Mouse (Mus musculus): ENCODE measurements at regions not wholly inside any gene's neighbourhood (a gene's known extent, or its start where the extent isn't known, plus 50 kb on each side); places are given as distances from the start of the nearest gene placed in this dataset.

DNA sequence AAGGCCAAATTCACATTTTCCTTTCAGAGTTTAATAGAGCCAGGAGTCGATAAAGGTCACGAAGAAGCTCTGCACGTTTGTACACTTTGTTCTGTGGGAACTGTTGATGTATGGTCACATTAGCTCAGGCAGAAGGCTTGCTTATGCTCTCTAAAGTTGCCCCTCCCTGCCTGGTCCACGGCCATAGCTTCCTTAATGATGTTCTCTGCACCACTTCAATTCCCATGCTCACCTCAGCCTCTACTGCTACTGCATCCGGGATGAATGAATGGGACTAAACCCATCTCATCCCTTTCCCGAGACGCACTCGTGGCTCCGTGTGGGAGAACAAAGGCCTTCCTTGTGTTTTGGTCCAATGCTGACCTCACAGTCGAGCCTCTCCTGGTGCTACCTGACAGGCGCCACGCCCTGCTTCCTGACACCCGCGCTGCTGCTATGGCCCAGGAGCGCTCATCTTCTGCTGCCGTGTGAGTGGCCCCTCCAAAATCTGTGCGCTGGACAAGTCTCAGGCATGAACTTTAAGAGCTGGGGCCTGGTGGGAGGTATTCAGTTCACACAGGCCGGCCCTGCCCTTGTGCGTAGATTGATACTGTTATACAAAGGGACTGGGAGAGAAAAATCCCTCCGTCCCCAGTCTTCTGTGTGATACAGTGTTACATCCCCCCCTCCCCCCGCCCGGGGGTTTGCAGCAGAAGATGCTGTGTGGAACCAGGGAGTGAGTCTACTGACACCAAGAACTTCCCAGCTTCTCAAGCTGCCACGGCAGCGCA, 386.3 kb upstream of the Trpc7 start:
- DNase-seq: no peak

GRCm38 (mm10) chr13:57281504-57281903, 385.7 kb upstream of the Trpc7 start:
- peak; percentile 83 to 87 for DNase-seq

GRCm38 (mm10) chr13:57278580-57278979, 382.8 kb upstream of the Trpc7 start:
- DNase-seq: peak; percentile 50 to 61

DNA sequence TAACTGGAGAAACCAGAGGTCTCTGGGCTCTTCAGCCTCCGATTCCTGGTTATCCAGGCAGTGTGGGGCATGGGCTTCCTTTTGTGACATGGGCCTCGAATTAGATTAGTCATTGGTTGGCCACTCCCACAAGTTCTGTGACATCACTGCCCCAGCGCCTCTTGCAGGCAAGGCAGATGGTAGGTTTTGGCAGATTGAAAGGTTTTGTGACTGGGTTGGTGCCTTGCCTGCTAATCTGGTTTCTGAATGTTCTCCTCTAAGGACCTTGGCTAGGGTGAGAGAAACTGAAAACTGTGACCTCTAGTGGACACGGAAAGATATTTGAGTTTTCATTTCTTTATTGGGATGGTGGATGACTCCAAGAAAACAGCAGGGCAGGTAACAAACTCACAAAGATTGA, 381.3 kb upstream of the Trpc7 start:
- DNase-seq: peak; percentile 80 to 81

GRCm38 (mm10) chr13:57275871-57276270, 380.1 kb upstream of the Trpc7 start:
- no peak for DNase-seq

DNA sequence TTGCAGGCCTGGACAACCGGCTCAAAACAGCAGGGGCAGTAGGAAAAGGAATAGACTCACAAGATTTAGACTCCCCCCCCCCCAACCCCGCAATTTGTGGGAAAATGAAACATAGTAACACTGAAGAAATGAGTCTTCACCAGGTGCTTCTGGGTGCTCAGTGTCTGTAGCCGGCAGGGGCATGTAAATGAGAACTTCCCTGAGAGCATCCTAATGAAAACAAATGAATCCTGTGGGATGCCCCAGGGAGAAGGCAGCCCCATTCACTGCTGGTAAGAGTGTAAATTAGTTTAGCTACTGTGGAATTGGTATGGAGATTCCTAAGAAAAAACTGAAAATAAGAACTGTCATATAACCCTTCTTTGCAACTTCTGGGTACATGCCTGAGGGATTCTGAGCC, 377.8 kb upstream of the Trpc7 start:
- no peak for DNase-seq

DNA sequence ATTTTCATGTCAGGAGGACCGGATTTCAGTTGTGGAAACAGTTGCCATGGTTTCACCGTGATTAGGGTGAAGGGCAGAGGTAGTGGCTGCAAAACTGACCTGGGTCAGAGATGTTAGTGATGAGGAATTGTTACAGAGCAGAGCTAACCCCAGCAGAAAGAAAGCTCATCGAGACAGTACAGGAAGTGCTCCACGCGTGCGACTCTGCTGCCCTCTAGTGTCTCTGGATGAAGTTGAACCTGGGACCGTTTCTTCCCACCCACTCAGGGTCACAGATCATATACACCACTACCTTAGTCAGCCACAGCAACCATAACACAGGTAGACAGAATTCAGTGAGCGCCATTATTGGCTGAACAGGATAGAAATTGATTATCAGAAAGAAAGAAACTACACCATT, 373.8 kb upstream of the Trpc7 start:
- DNase-seq: peak; percentile 72 to 79

DNA sequence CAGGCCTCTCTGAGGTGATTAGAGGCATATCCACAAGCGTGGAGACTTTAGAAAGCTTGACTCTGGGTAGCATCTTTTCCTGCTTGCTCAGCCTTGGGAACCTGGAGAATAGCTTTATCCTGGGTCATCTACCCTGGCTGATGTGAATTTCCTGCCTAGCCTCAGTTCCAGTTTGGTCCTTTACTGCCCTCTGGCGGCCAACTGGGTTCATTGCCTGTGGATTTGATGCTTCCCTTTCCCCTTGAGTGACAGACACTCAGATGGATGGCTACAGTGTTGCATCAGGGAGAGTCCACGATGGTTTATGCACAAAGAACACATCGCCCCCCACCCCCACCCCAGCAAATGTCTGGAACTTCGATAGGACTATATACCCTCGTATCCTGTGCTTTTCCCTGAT, 364.1 kb upstream of the Trpc7 start:
- peak; percentile 91 to 94 for DNase-seq

DNA sequence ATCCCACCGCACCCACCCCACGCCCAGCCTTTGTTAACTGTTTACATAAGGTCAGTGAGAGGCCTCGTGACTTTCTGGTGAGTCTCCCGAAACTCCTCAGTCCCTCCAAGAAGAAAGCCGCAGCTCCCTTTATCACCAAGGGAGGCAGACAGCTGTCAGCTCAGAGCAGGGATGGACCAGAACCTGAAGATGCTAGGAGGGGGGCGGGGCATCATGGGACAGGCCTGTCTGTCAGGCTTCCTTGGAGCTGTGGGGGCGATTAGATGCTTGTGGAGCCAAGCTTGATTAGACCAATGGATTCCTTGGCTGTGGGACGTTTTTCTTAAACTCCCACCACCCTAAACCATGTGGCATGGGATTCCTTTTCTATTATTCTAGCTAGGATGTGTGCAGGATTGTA, 363.7 kb upstream of the Trpc7 start:
- DNase-seq: peak in 1 of 2 experiments; percentile 23

DNA sequence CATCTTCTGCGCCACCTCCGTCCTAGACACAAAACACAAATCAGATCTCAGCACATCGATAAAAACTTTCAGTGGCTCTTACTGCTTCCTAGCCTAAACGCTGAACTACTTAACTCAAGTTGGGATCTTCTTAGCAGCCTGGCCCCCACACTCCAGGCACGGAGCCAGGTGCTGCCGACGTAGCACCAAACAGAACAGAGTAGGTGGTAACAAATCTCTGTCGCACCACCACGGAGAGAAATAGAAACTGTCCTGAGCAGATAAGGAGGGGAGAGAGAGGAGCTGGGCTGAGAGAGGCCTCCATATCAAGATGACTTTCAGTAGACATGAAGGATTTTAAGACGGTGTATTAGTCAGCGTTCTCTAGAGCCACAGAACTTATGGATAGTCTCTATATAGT, 360.1 kb upstream of the Trpc7 start:
- no peak for DNase-seq

DNA sequence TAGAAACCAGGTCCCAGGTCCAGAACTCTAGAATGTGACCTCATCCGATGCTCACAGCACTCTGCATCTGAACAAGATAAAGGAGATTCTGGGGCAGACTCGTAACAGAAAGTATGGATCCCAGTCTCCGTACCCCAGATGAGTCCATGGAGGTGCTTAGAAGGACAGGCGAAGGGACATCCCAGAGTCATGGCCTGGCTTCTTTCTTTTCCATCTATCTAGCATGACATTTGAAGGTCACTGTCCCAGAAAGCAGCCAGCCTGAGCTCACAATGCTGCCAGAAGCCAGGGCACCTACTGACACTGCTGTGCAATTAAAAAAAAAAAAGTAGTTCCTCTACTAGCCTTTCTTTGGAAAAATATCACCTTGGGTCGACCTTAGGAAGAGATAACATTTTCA, 354.1 kb upstream of the Trpc7 start:
- DNase-seq: no peak

DNA sequence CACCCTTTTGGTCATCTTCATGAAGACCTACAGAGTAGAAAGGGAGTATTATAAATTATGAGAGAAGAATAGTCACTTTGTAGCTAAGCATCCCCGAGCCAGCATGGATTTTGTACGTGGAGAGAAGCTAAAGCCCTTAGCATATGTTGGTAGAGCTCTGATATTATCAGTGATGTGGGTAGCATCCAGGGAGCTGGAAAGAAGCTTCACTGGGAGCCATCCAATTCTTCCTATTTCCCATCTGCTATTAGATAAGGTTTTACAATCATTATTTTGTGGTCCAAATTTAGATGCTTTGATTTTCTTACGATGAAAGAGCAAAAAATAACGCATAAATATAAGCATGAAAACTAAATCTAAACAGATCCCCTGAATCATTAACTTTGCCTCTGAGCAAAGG, 353.6 kb upstream of the Trpc7 start:
- DNase-seq: peak in 1 of 2 experiments; percentile 31

GRCm38 (mm10) chr13:57246238-57246963, 350.6 kb upstream of the Trpc7 start:
- DNase-seq: peak; percentile 36 to 49

- DNase-seq: no peak
Observed at GRCm38 (mm10) chr13:57236917-57237316, 341.1 kb upstream of the Trpc7 start.

- DNase-seq: no peak
Observed at GRCm38 (mm10) chr13:57236211-57236610, 340.4 kb upstream of the Trpc7 start.

- DNase-seq: no peak
Observed at GRCm38 (mm10) chr13:57232906-57233305, 337.1 kb upstream of the Trpc7 start.

DNA sequence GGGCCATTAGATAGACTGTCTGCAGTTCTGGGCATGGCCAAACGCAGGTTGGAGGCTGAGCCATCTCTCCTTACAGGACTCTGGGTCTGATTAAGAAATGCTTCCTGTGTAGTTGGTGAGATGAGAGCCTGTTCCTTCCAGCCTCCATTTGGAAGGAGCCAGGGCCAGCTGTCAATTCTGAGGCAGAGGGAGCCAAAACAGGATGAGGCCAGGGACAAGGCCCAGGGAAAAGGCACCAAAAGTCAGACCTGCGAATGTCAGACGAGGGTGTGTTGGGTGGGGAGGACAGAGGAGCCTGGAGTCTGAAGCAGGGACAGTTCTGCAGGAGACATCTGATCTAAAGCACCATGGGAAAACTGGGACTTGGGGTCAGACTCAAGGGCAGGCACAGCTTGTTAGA, 335.9 kb upstream of the Trpc7 start:
- peak; percentile 59 to 63 for DNase-seq

GRCm38 (mm10) chr13:57230253-57230652, 334.5 kb upstream of the Trpc7 start:
- DNase-seq: peak in 1 of 2 experiments; percentile 19

DNA sequence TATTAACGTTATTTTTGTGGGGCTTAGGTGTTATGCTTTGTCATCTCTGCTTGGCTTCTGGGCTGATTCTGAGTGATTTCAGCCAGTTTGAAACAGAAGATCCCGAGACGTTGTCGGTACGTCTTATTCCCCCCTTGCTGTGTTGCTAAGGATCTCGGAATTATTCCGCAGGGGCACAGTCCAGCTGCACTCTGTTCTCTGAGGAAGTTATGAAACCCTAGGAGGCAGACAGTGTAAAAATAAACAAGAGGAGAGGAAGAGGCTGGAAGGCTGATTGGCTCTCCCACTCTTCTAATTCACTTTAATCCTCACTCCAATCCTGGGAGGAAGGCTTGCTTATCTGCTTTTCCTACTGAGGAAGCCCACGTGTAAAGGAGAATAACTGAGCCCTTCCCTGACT, 325.3 kb upstream of the Trpc7 start:
- DNase-seq: no peak

DNA sequence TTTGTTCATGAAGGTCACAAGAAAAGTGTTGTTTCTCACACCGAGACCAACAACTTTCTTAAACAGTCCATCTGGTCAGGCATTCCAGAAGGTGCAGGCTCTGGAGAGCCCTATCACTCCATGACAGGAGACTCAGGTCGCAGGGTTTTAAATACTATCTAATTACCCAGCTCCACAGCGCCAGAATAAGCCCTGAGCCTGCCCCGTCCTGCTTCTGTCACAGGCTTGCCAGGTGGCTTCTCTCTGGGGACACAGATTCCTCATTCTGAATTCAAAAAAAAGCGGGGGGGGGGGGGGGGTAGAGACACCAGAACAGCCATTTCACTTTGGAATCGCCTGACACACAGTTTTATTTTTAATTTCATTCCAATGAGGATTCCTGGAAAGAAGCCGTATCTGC, 320.4 kb upstream of the Trpc7 start:
- DNase-seq: no peak

- DNase-seq: no peak
Observed at GRCm38 (mm10) chr13:57212251-57212650, 316.5 kb upstream of the Trpc7 start.

- peak; percentile 30 to 36 for DNase-seq
Observed at GRCm38 (mm10) chr13:57191195-57191594, 295.4 kb upstream of the Trpc7 start.

GRCm38 (mm10) chr13:57189246-57189645, 293.5 kb upstream of the Trpc7 start:
- DNase-seq: no peak

DNA sequence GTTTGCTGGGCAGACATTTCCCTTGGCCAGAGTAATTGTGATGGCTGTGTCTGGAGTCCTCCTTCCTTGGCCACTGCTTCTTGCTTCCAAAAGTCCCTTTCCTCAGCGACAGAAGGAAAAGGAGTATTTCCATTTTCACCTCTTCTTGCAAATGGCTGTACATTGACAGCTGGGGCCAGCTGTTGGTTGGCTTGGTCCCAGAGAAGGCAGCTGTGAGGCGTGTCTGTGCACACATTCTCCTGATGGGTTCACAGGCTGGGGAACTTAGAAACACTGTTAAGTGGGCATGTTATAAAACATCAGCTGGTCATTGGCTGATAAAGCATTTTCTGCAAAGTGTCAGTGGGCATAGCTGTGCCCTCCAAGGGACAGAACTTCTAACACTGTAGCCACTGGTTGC, 290.4 kb upstream of the Trpc7 start:
- DNase-seq: no peak
